Mouse (Mus musculus): ENCODE data around the gene Hspa4. TPM values are rescaled to one million over a fixed set of nuclear protein-coding genes. Genes with fewer than 3 reads are reported as not detected.

The Hspa4 gene
- polyA plus RNA-seq, 1 experiment from 2014 or later: 116 TPM

DNA sequence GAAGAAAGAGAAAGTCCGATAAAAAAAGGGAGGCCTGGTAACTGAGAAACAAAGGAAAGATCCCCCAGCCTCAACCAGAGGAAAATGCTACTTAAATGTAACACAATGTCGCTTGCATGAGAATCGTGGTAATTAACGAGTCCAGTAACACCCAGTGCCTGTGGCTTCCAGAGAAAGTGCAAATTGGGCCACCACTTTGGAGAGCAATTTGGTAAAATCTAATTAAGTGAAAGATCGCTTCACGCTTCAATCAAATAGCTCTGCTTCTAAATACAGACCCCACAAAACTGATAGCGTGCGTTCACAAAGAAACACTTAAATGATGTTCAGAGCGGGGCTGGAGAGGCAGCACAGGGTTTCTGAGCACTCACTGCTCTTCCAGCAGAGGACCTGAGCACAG is 89.4 kb downstream of the Hspa4 start:
- no peak overlapping the region for H3K4me3 ChIP-seq
- H3K27ac ChIP-seq (replicated peaks): no peak overlapping the region
- no peaks in the 10 kb centered on the region for H3K4me1 ChIP-seq
- no peak for DNase-seq (ENCODE audit: low spot score)
- H3K9me3 ChIP-seq (replicated peaks): no peaks in the 10 kb centered on the region
- no peaks in the 10 kb centered on the region for H3K27me3 ChIP-seq (ENCODE audit: low read depth, poor library complexity, severe bottlenecking)
- WGBS: 84% methylated on average over 9 of the region's 9 CpGs
- no peaks in the 10 kb centered on the region for H3K36me3 ChIP-seq

Other genes starting within 250 kb of the Hspa4 start
- 24.6 and 25.2 TPM in 2 replicates for gene Zcchc10, start 24.2 kb upstream of the Hspa4 start, polyA plus RNA-seq (2016; fragmentation: Nextera tagmentation; extraction: Ambion mirVana)
- 27.7 and 40.8 TPM in 2 replicates for gene Aff4, start 50.4 kb upstream of the Hspa4 start, polyA plus RNA-seq (2016; fragmentation: Nextera tagmentation; extraction: Ambion mirVana)
- gene Leap2, start 122.7 kb upstream of the Hspa4 start, polyA plus RNA-seq (2016; fragmentation: Nextera tagmentation; extraction: Ambion mirVana): not detected in 2 replicates
- 597 and 602 TPM in 2 replicates for gene Uqcrq, start 130.4 kb upstream of the Hspa4 start, polyA plus RNA-seq (2016; fragmentation: Nextera tagmentation; extraction: Ambion mirVana)
- 2.1 and 2.7 TPM in 2 replicates for gene Gdf9, start 130.6 kb upstream of the Hspa4 start, polyA plus RNA-seq (2016; fragmentation: Nextera tagmentation; extraction: Ambion mirVana)
- not detected in 2 replicates for gene Gm10447, start 156.7 kb upstream of the Hspa4 start, polyA plus RNA-seq (2016; fragmentation: Nextera tagmentation; extraction: Ambion mirVana)
- 1.8 and 2.1 TPM in 2 replicates for gene Shroom1, start 156.7 kb upstream of the Hspa4 start, polyA plus RNA-seq (2016; fragmentation: Nextera tagmentation; extraction: Ambion mirVana)
- not detected in 2 replicates for gene Gm9837, start 170.0 kb upstream of the Hspa4 start, polyA plus RNA-seq (2016; fragmentation: Nextera tagmentation; extraction: Ambion mirVana)
- not detected in 2 replicates for gene Gm9945, start 179.7 kb upstream of the Hspa4 start, polyA plus RNA-seq (2016; fragmentation: Nextera tagmentation; extraction: Ambion mirVana)
- gene Sowaha, start 179.8 kb upstream of the Hspa4 start, polyA plus RNA-seq (2016; fragmentation: Nextera tagmentation; extraction: Ambion mirVana): 0.19 and 0.26 TPM in 2 replicates
- 17.3 and 18.0 TPM in 2 replicates for gene Sept8, start 218.8 kb upstream of the Hspa4 start, polyA plus RNA-seq (2016; fragmentation: Nextera tagmentation; extraction: Ambion mirVana)